Mouse (Mus musculus) ES-E14 (cell line): ENCODE measurements around the gene Vcp.

Experiments used
- HCFC1 ChIP-seq: IDR thresholded peaks from 2 replicates; pipeline ENCODE4 v1.6.1; 2012; ENCODE audit warnings: low read length, inconsistent platforms, borderline replicate concordance; ENCODE audit not compliant: insufficient read depth
- MAFK ChIP-seq: IDR thresholded peaks from 2 replicates; pipeline ENCODE4 v1.6.1; 2014; ENCODE audit warnings: mild to moderate bottlenecking, low read depth, low read length, inconsistent platforms; ENCODE audit not compliant: insufficient read depth

DNA sequence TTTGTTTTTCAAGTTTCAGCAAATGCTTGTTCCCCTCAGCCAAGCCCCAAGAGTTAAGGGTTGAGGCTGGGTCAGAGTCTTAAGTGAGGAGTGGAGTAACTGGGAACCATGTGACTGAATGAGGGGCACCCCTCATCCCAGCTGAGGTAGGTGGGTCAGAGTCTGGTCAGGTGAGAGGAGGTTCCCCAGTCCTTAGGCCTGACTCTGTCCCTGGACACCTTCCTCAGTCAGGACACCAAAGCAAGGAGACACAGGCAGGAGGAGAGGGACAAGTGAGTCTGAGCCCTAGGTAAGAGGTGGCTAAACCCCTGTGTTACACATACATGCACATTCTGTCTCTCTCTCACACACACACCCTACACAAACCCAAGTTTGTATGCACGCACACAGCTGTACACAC lies 32.2 kb upstream of the Vcp start:
- TF ChIP-seq MAFK (no peak), HCFC1 (no peak)
